Mouse (Mus musculus) layer of hippocampus, postnatal 10 days (tissue): ENCODE measurements around the gene Ttc21a. TPM values are rescaled to one million over a fixed set of nuclear protein-coding genes. Genes with fewer than 3 reads are reported as not detected.

Experiments
- DNase-seq, 2 experiments: peaks; one replicate each; pipeline ENCODE4 v3.0.0; 2021; ENCODE audit warnings: low spot score in 2 of 2
- total RNA-seq, 2 experiments: library from RNA; stranded (reverse); gene quantifications; 2 replicates each; pipeline ENCODE4 v1.2.3; 2021

Ttc21a gene
- total RNA-seq, 2 experiments from 2014 or later = 1.3 to 2.9 TPM

DNA sequence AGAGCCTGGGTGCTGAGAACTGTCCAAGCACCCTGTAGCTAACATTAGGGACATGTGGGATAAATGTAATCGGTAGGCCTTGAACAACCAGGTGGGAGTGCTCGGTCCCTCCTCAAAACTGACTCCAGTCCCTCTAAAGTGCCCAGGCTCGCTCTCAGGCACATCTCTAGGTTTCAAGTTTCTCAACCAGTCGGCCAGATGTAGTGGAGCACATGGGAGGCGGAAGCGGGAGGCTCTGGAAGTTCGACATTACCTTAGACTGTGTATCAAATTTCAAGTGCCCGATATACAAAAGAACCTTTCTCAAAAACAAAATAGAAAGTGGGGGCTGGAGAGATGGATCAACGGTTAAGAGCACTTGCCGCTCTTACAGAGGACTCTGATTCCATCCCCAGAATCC is 2.2 kb downstream of the Ttc21a start:
- no peak for DNase-seq

GRCm38 (mm10) chr9:119941407-119941806 is 4.0 kb downstream of the Ttc21a start:
- DNase-seq = no peak

DNA sequence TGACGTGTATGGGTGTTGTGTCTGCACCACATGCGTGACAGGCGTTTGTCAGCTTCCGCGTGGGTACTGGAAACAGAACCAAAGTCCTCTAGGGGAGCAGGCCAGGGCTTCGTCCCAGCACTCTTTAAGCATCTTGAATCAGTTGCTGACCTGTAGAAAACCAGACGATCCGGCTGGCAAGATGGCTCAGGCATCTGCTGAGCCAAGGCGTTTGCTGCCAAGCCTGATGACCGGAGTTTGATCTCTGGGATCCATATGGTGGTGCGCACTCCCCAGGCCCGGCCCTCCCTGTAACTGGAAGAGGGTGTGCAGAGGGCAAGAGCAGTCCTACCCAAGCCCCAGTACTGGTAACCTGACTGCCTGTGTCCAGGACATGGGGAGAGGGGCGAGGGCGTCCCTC is 4.5 kb downstream of the Ttc21a start:
- DNase-seq = no peak

GRCm38 (mm10) chr9:119943326-119943725 is 5.9 kb downstream of the Ttc21a start:
- DNase-seq = no peak

- DNase-seq = no peak
Measured at GRCm38 (mm10) chr9:119945173-119945900, 7.9 kb downstream of the Ttc21a start.

DNA sequence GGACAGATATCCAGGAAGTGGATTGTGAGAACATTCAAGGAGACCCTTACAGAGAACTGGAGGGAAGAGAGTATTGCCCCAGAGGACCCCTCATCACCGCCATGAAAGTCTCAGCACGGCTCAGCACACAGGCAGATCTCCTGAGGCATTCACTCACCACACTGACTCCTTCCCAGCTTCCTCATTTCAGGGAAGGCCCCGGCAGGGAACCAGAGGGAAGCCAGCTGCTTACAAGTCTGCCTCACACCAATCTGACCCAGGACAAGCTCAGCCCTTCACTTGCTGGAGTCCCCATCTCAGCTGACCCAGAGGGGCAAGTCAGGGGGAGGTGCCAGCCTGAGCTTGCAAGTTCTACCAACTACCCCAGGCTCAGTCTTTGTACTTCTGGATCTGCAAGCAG is 11.4 kb downstream of the Ttc21a start:
- DNase-seq = no peak

DNA sequence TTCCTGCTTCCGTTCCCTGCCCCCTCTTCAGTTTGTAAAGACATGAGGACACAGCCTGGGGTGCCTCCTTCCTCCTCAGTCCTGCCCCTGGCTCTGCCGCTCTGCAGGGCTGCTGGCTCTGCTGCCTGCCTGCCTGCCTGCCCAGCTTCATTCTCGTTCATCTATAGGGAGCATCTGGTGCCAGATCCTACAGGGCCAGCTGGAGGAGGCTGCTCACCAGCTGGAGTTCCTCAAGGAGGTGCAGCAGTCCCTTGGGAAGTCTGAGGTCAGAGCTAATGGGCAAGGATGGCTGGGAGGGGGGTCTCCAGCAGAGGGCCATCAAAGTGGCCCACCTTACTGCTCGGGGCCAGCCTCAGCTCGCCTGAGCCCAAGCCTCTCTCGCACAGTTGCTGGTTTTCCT is 13.0 kb downstream of the Ttc21a start:
- DNase-seq = no peak

DNA sequence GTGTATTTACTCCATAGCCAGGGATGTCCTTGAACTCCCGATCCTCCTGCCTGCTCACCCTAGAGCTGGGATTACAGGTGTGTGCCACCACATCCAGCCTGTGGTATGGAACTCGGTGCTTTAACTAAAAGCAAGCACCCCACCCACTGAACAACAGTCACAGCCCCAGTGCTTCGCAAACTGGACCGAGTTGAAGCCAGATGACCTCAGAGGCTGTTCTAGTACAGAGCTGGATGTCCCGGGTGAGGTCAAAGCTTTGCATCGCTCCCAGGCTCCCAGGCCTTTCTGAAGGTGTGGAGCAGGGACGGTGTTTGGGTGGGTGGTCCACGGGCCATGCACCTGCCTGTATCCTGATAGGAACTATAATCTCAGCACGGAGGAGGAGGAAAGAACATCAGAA is 14.0 kb downstream of the Ttc21a start:
- DNase-seq = no peak

- no peak for DNase-seq
Measured at GRCm38 (mm10) chr9:119958835-119959234, 21.4 kb downstream of the Ttc21a start.

DNA sequence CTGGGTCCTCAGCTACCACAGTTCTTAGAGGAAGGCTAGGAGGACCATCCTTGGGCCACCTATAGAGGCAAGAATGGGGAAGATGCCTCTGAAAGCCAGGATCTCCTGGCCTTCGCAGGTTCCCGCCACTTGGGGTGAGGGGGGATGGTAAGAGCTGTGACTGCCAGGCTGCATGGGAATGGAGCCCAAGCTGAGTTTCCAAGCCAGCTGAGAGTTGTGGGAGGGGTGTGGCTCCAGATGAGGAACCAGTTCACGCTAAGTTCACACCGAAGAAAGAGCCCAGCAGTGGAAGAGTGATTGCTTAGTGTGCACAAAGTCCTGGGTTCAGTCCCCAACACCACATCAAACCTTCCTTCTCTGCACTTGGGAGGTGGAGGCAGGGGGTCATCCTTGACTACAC is 24.8 kb downstream of the Ttc21a start:
- DNase-seq = no peak

- peak; percentile 60 for DNase-seq
Measured at GRCm38 (mm10) chr9:119962987-119963667, 25.7 kb downstream of the Ttc21a start.

GRCm38 (mm10) chr9:119964206-119964605 is 26.8 kb downstream of the Ttc21a start:
- DNase-seq = no peak

DNA sequence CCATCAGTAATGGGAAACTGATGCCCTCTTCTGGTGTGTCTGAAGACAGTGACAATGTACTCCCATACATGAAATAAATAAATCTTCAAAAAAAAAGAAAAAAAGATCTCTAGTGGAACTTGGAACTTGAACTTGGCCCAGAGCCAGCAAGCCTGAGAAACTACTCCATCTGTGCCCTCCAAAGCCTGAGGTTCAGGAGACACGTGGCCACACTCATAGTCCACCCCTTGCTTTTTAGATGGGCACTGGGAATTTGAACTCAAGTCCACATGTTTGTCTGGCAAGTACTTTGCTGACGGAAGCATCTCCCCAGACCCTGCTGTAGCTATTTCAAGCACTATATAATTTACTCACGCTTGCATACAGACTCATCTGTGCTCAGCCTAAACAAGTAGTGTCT is 27.8 kb downstream of the Ttc21a start:
- DNase-seq = no peak

GRCm38 (mm10) chr9:119966221-119966910 is 29.0 kb downstream of the Ttc21a start:
- DNase-seq = no peak

DNA sequence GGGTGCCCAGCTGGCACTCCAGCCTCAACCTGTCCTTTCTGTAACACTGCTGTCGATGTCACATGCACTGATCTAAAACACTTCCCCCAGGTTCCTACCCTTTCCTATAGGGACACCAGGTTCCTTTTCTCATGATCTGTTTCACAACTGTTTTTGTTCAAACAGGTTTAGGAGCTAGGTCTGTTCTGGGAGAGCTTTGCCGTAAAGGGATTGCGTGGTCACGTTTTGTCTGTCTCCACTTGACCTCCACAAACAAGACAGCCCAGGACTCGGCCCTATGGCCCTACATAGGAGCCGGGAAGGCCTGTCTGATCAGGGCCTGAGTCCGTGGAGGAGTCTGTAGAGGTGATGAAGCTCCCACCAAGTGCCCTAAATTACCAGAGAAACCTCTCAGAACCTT is 32.4 kb downstream of the Ttc21a start:
- DNase-seq = no peak

DNA sequence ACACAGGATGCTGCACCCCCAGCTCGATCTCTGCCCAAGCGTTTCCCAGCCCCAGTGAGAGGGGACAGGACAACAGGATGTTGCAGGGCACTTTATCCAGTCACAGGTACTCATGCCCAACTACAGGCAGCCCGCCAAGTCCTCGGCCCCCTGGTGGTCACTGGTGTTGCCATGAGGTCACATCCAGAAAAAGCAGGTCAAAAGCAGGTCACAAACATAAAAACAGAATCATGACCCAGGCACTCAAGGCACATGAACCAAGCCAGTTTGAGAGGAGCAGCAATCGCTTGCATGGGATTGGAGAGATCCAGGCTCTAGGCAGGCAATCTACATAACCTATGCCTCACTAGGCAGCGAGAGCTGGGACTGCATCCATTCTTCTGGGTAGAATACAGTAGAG is 32.8 kb downstream of the Ttc21a start:
- peak; percentile 57 to 59 for DNase-seq

DNA sequence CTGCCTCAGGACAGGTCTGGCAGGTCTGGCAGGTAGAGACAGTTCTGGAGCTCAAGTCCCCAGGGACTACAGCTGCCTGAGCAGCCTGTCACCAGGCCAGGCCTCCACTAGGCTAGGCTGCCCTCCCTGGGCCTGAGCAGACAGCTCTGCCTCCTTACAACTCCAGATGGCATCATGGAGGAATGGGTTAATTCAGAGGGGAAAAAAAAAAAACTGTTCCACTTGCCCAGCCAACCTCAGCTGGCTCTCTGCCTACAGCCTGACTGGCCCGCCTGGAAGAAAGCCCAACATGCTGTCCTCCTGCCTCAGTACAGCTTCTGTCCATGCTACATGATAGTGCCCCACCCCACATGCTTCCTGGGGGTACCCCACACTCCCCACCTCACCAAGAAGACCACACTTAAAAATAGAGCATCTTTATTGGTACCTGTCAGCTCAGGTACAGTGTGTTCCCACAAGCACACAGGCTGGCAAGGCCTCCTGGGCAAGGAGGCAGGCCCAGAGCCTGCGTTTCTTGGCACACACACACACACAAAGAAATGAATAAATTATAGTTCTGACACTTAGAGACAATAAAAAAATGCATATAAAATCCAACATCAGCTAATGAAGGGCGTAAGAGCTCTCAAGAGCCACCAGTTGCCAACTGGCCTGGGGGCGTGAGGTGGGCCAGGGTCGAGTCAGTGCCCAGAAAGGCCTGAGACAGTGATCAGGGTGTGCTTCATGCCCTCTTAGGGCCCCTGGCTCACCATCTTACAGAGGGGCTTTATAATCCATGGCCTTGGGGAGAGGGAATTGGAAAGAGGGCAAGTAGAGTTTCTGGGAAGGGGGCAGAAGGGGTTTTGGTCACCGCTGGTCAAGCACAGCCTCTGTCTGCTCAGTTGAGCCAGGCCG is 33.6 kb downstream of the Ttc21a start:
- DNase-seq = peak; percentile 79

DNA sequence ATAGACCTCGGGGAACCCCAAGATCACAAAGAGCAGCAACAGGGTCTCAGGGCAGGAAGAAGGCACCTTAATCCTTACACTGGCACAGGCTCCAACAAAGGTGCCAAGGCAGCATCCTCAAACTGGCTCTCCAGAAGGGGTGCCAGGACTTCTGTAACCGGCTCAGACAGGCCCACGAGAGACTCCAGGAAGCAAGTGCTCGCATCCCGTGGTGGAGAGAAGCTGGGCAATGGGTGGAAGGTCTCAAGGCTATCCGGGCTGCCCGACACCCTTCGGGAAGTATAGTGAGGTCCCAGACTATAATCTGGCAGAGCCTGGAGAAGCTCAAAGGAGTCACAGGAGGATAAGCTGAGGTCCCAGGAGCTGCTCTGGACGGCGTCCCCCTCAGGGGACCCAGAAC is 34.8 kb downstream of the Ttc21a start:
- DNase-seq = peak in 1 of 2 experiments; percentile 20

- DNase-seq = peak; percentile 22 to 51
Measured at GRCm38 (mm10) chr9:119972582-119972981, 35.2 kb downstream of the Ttc21a start.

- DNase-seq = peak in 1 of 2 experiments; percentile 15
Measured at GRCm38 (mm10) chr9:119973281-119973680, 35.9 kb downstream of the Ttc21a start.

- DNase-seq = peak; percentile 30 to 33
Measured at GRCm38 (mm10) chr9:119973869-119974520, 36.6 kb downstream of the Ttc21a start.
